Comparison of ENCODE assay signal across 27 mouse cellular contexts in genomic region chr15:10789371-10789770, GRCm38 (mm10).
DNase-seq lines count a peak whose midpoint lies in the region; ATAC-seq lines count a peak whose summit lies in the region.
"Had no signal": no experiment of that assay in that cellular context is flagged by ENCODE, and none has a peak within 500 bp of the region (broad histone marks: within the 10 kb centered on the region; RNA-seq: fewer than 3 reads in every experiment).

No protein-coding gene starts in this region.

- H3K36me3 ChIP-seq in midbrain, embryonic 11.5 days (ENCODE audit: control insufficient read depth, insufficient read depth, low read length) = no peaks in the 10 kb centered on the region
- H3K36me3 ChIP-seq in midbrain, embryonic 10.5 days = no peaks in the 10 kb centered on the region
- H3K36me3 ChIP-seq: embryonic facial prominence, embryonic 12.5 days; forebrain, embryonic 12.5 days; forebrain, embryonic 15.5 days; G1E; heart, embryonic 12.5 days; heart, embryonic 15.5 days; hindbrain, embryonic 10.5 days; hindbrain, embryonic 13.5 days had no signal

- ATAC-seq in midbrain, embryonic 11.5 days (ENCODE audit: low FRiP score) = no peak
- ATAC-seq: forebrain, embryonic 15.5 days; hindbrain, embryonic 16.5 days; Patski had no signal

- no peak overlapping the region for H3K4me2 ChIP-seq in midbrain, embryonic 11.5 days
- H3K4me2 ChIP-seq: embryonic facial prominence, embryonic 12.5 days; forebrain, embryonic 12.5 days; forebrain, embryonic 15.5 days; heart, embryonic 12.5 days; heart, embryonic 15.5 days; hindbrain, embryonic 13.5 days had no signal

- H3K4me1 ChIP-seq in midbrain, embryonic 11.5 days (ENCODE audit: control insufficient read depth, insufficient read depth, low read length) = no peaks in the 10 kb centered on the region
- H3K4me1 ChIP-seq in midbrain, embryonic 10.5 days = 0 out of 2 replicates have a peak, but pooled peaks cover 5% of the 10 kb centered on the region
- H3K4me1 ChIP-seq: embryonic facial prominence, embryonic 12.5 days; forebrain, embryonic 12.5 days; forebrain, embryonic 15.5 days; heart, embryonic 15.5 days; hindbrain, embryonic 10.5 days had no signal

- peak; percentile 24 for DNase-seq in heart, adult 11 months
- DNase-seq in heart, adult 8-10 months (ENCODE audit: low spot score) = no peak
- DNase-seq in midbrain, embryonic 11.5 days (ENCODE audit: low spot score, missing footprints) = peak; percentile 57
- DNase-seq in midbrain, embryonic 10.5 days (ENCODE audit: low spot score) = no peak
- DNase-seq in mesoderm, embryonic 11.5 days (ENCODE audit: low read depth, low spot score) = peak; percentile 58
- DNase-seq in lung, postnatal 14 days = no peak
- DNase-seq: adrenal gland, postnatal 10 days; adrenal gland, postnatal 36 days; B cell, adult 2 months; cerebellum, adult 18-20 months; cerebellum, adult 9-10 months; cerebellum, postnatal 14 days; gastrocnemius, postnatal 25 days; heart, postnatal 10 days; heart, postnatal 36 days had no signal

- no peak overlapping the region for H3K9ac ChIP-seq in midbrain, embryonic 11.5 days (ENCODE audit: low read length)
- H3K9ac ChIP-seq: embryonic facial prominence, embryonic 12.5 days; forebrain, embryonic 12.5 days; forebrain, embryonic 15.5 days; heart, embryonic 12.5 days; heart, embryonic 15.5 days; hindbrain, embryonic 13.5 days had no signal

- no peak overlapping the region for H3K4me3 ChIP-seq in midbrain, embryonic 11.5 days (ENCODE audit: low read depth, low read length)
- H3K4me3 ChIP-seq in midbrain, embryonic 10.5 days = no peak overlapping the region
- H3K4me3 ChIP-seq: embryonic facial prominence, embryonic 12.5 days; erythroblast, embryonic 14.5 days; forebrain, embryonic 12.5 days; forebrain, embryonic 15.5 days; heart, embryonic 12.5 days; heart, embryonic 15.5 days; hindbrain, embryonic 10.5 days; hindbrain, embryonic 13.5 days had no signal

- WGBS in midbrain, embryonic 11.5 days = 84% methylated on average over 6 of the region's 6 CpGs
- WGBS in midbrain, embryonic 10.5 days = 81% methylated on average over 6 of the region's 6 CpGs

- H3K27me3 ChIP-seq in midbrain, embryonic 11.5 days (ENCODE audit: control insufficient read depth, insufficient read depth, low read length) = no peaks in the 10 kb centered on the region
- no peaks in the 10 kb centered on the region for H3K27me3 ChIP-seq in midbrain, embryonic 10.5 days (ENCODE audit: low read depth, poor library complexity, severe bottlenecking)
- H3K27me3 ChIP-seq: CH12.LX; embryonic facial prominence, embryonic 12.5 days; forebrain, embryonic 12.5 days; forebrain, embryonic 15.5 days; heart, embryonic 12.5 days; heart, embryonic 15.5 days; hindbrain, embryonic 13.5 days; Patski had no signal

- H3K27ac ChIP-seq in midbrain, embryonic 11.5 days (ENCODE audit: low read depth, low read length) = no peak overlapping the region
- H3K27ac ChIP-seq in midbrain, embryonic 10.5 days (replicated peaks) = no peak overlapping the region
- H3K27ac ChIP-seq: embryonic facial prominence, embryonic 12.5 days; forebrain, embryonic 12.5 days; forebrain, embryonic 15.5 days; heart, embryonic 15.5 days; hindbrain, embryonic 10.5 days; hindbrain, embryonic 13.5 days had no signal

- no peaks in the 10 kb centered on the region for H3K9me3 ChIP-seq in midbrain, embryonic 11.5 days (ENCODE audit: control insufficient read depth, low read length)
- no peaks in the 10 kb centered on the region for H3K9me3 ChIP-seq in midbrain, embryonic 10.5 days (replicated peaks)
- H3K9me3 ChIP-seq: embryonic facial prominence, embryonic 12.5 days; forebrain, embryonic 12.5 days; forebrain, embryonic 15.5 days; G1E; heart, embryonic 15.5 days; hindbrain, embryonic 10.5 days; hindbrain, embryonic 13.5 days had no signal

Comparison
In these comparisons a context has a peak if more than half of its experiments do, and no peak if none do; other contexts are left out.
1. DNase-seq: peak in heart, adult 11 months (single experiment), midbrain, embryonic 11.5 days (single experiment) and mesoderm, embryonic 11.5 days (single experiment); none in heart, adult 8-10 months (single experiment), midbrain, embryonic 10.5 days (single experiment) and lung, postnatal 14 days (single experiment).